Mouse (Mus musculus) lung, postnatal 36 days (tissue): ENCODE measurements at regions not wholly inside any gene's neighbourhood (a gene's known extent, or its start where the extent isn't known, plus 50 kb on each side); places are given as distances from the start of the nearest gene placed in this dataset.

Source experiments
- DNase-seq: peaks from one replicate; pipeline ENCODE4 v3.0.0; 2022; ENCODE audit warnings: mixed read lengths

- no peak for DNase-seq
Measured at GRCm38 (mm10) chr16:50766055-50766770, 175.3 kb upstream of the Ccdc54 start.

GRCm38 (mm10) chr16:50762096-50762495 is 171.1 kb upstream of the Ccdc54 start:
- DNase-seq: no peak

GRCm38 (mm10) chr16:50759979-50760378 is 169.0 kb upstream of the Ccdc54 start:
- no peak for DNase-seq

- peak; percentile 65 for DNase-seq
Measured at GRCm38 (mm10) chr16:50756696-50757095, 165.7 kb upstream of the Ccdc54 start.

GRCm38 (mm10) chr16:50753612-50754389 is 162.8 kb upstream of the Ccdc54 start:
- peak; percentile 66 for DNase-seq

- DNase-seq: no peak
Measured at GRCm38 (mm10) chr16:50753046-50753445, 162.1 kb upstream of the Ccdc54 start.

GRCm38 (mm10) chr16:50752277-50752600 is 161.3 kb upstream of the Ccdc54 start:
- peak; percentile 61 for DNase-seq

- peak; percentile 25 for DNase-seq
Measured at GRCm38 (mm10) chr16:50751495-50752276, 160.7 kb upstream of the Ccdc54 start.

- DNase-seq: no peak
Measured at GRCm38 (mm10) chr16:50747698-50748097, 156.7 kb upstream of the Ccdc54 start.

- DNase-seq: no peak
Measured at GRCm38 (mm10) chr16:50745723-50746122, 154.8 kb upstream of the Ccdc54 start.

GRCm38 (mm10) chr16:50737396-50737843 is 146.5 kb upstream of the Ccdc54 start:
- peak; percentile 24 for DNase-seq

- peak; percentile 93 for DNase-seq
Measured at GRCm38 (mm10) chr16:50736151-50737047, 145.4 kb upstream of the Ccdc54 start.

GRCm38 (mm10) chr16:50733359-50733758 is 142.4 kb upstream of the Ccdc54 start:
- DNase-seq: no peak

GRCm38 (mm10) chr16:50732082-50733006 is 141.4 kb upstream of the Ccdc54 start:
- peak; percentile 95 for DNase-seq

GRCm38 (mm10) chr16:50729341-50729740 is 138.4 kb upstream of the Ccdc54 start:
- no peak for DNase-seq

- DNase-seq: no peak
Measured at GRCm38 (mm10) chr16:50723144-50723543, 132.2 kb upstream of the Ccdc54 start.

GRCm38 (mm10) chr16:50717306-50718017 is 126.5 kb upstream of the Ccdc54 start:
- DNase-seq: no peak

GRCm38 (mm10) chr16:50709727-50710126 is 118.8 kb upstream of the Ccdc54 start:
- DNase-seq: no peak

- no peak for DNase-seq
Measured at GRCm38 (mm10) chr16:50707906-50708305, 117.0 kb upstream of the Ccdc54 start.

GRCm38 (mm10) chr16:50705921-50706320 is 115.0 kb upstream of the Ccdc54 start:
- DNase-seq: no peak
